8 mouse cellular contexts compared by ENCODE assay signal in genomic region chr2:31454280-31454679, GRCm38 (mm10). TPM values are rescaled to one million over a fixed set of nuclear protein-coding genes. Genes with fewer than 3 reads are reported as not detected.
DNase-seq lines count a peak whose midpoint lies in the region; TF ChIP-seq lines count a peak whose summit lies in the region.

No protein-coding gene starts in this region.

- peaks cover 59% of the 10 kb centered on the region for H3K4me1 ChIP-seq in limb, embryonic 10.5 days

- WGBS in limb, embryonic 10.5 days, result 79% methylated on average over 8 of the region's 8 CpGs

- no peak for TF ChIP-seq CTCF in layer of hippocampus, adult 2 months (conservative IDR thresholded peaks at IDR 0.05)

- peak; percentile 33 to 51 for DNase-seq in layer of hippocampus, adult 2 months (ENCODE audit: low spot score in 2 of 2)
- no peak for DNase-seq in layer of hippocampus, adult 8-10 months (ENCODE audit: low spot score in 2 of 2)
- peak; percentile 91 for DNase-seq in Muller cell, postnatal 12 days (ENCODE audit: inconsistent ontology term)
- DNase-seq in heart, adult 9 months (ENCODE audit: low spot score in 2 of 2), result peak; percentile 37 to 51
- no peak for DNase-seq in limb, embryonic 10.5 days (ENCODE audit: low spot score)
- no peak for DNase-seq in spleen, postnatal 36 days (ENCODE audit: low spot score in 2 of 2)
- no peak for DNase-seq in thymus, postnatal 0 days (ENCODE audit: low spot score)
- DNase-seq in spleen, adult 18-20 months, result no peak

- no peaks in the 10 kb centered on the region for H3K36me3 ChIP-seq in limb, embryonic 10.5 days

- no peak overlapping the region for H3K27ac ChIP-seq in layer of hippocampus, adult 2 months
- H3K27ac ChIP-seq in limb, embryonic 10.5 days, result 0 out of 2 replicates have a peak overlapping the region, but pooled peaks have one; percentile 31

- H3K27me3 ChIP-seq in limb, embryonic 10.5 days (ENCODE audit: low read depth, poor library complexity, severe bottlenecking), result peaks cover 32% of the 10 kb centered on the region

- no peaks in the 10 kb centered on the region for H3K9me3 ChIP-seq in limb, embryonic 10.5 days (replicated peaks)

- H3K4me3 ChIP-seq in layer of hippocampus, adult 2 months, result no peak overlapping the region
- no peak overlapping the region for H3K4me3 ChIP-seq in limb, embryonic 10.5 days

RNA-seq across cellular contexts. Expression of gene Ass1, which starts 15.7 kb away (rescaled TPM):
- 10 to 100 TPM; 27.5 to 27.7 TPM for total RNA-seq in layer of hippocampus, adult 2 months (2021)
- total RNA-seq in layer of hippocampus, adult 8-10 months (2022), result 10 to 100 TPM; 35.1 to 46.8 (median 38.7) TPM
- 6.1 and 6.8 TPM in 2 replicates for polyA plus RNA-seq in limb, embryonic 10.5 days (2016; fragmentation: Nextera tagmentation; extraction: Ambion mirVana)
- 23.9 and 24.1 TPM in 2 replicates for polyA plus RNA-seq in thymus, postnatal 0 days (2015; fragmentation: Nextera tagmentation; extraction: Ambion mirVana)

Comparison
In these comparisons a context has a peak if more than half of its experiments do, and no peak if none do; other contexts are left out.
1. DNase-seq: peak in layer of hippocampus, adult 2 months (2 of 2), Muller cell, postnatal 12 days (single experiment) and heart, adult 9 months (2 of 2); none in layer of hippocampus, adult 8-10 months (0 of 2), limb, embryonic 10.5 days (single experiment), spleen, postnatal 36 days (0 of 2), thymus, postnatal 0 days (single experiment) and spleen, adult 18-20 months (0 of 2).